Mouse (Mus musculus) liver, embryonic 13.5 days (tissue): Measurements from ENCODE around the gene Lrrc51. TPM values are rescaled to one million over a fixed set of nuclear protein-coding genes. Genes with fewer than 3 reads are reported as not detected.
A peak's percentile ranks its signal among the peaks of the same experiment; 100 is the strongest.

Experiments used
- ATAC-seq: fragments of 200-750 bp; cut with Nextera tagmentation; 2 replicates; pipeline ENCODE4 v1.8.0; 2017; ENCODE audit warnings: low read depth, mild to moderate bottlenecking, moderate number of reproducible peaks, moderate library complexity
- DNase-seq: peaks from one replicate; pipeline ENCODE4 v3.0.0; 2022
- H3K27ac ChIP-seq: fragments of 300-500 bp; sonication (generic); 2 replicates; pipeline ENCODE4 v1.5.1; 2015; ENCODE audit warnings: moderate library complexity, mild to moderate bottlenecking, inconsistent platforms
- H3K27me3 ChIP-seq: fragments of 300-500 bp; sonication (generic); 2 replicates; pipeline ENCODE4 v1.6.1; 2015; ENCODE audit warnings: mild to moderate bottlenecking, inconsistent platforms
- H3K36me3 ChIP-seq: fragments of 300-500 bp; sonication (generic); 2 replicates; pipeline ENCODE4 v1.6.1; 2015; ENCODE audit warnings: mild to moderate bottlenecking, inconsistent platforms
- H3K4me1 ChIP-seq: fragments of 300-500 bp; sonication (generic); replicated peaks from 2 replicates; pipeline ENCODE4 v1.6.1; 2015; ENCODE audit warnings: inconsistent platforms
- H3K4me2 ChIP-seq: fragments of 300-500 bp; sonication (generic); 2 replicates; pipeline ENCODE4 v1.6.1; 2015; ENCODE audit warnings: inconsistent platforms, mild to moderate bottlenecking, moderate library complexity
- H3K4me3 ChIP-seq: fragments of 300-500 bp; sonication (generic); replicated peaks from 2 replicates; pipeline ENCODE4 v1.5.1; 2015; ENCODE audit warnings: mild to moderate bottlenecking, inconsistent platforms
- H3K9ac ChIP-seq: fragments of 300-500 bp; sonication (generic); 2 replicates; pipeline ENCODE4 v1.6.1; 2015; ENCODE audit warnings: mild to moderate bottlenecking, inconsistent platforms
- H3K9me3 ChIP-seq: fragments of 300-500 bp; sonication (generic); replicated peaks from 2 replicates; pipeline ENCODE4 v1.6.1; 2016; ENCODE audit warnings: inconsistent platforms
- WGBS: fragments of 180-500 bp; shearing (Covaris S2); methylation state at CpG from one replicate; pipeline ENCODE4 v1.1.7; 2015; ENCODE audit not compliant: insufficient replicate concordance; 5-methylcytosine and 5-hydroxymethylcytosine counted together
- polyA plus RNA-seq: library from polyadenylated mRNA; unstranded; fragments of >200 nt; fragmentation: Nextera tagmentation; extraction: Ambion mirVana; gene quantifications from 2 replicates; pipeline ENCODE4 v1.2.1, GENCODE M21; 2015

The Lrrc51 gene
- polyA plus RNA-seq, 1 experiment from 2014 or later: 2.1 TPM

- no peak for ATAC-seq
- peak overlapping the region; percentile 91 for H3K9ac ChIP-seq
- DNase-seq: no peak
- H3K36me3 ChIP-seq: peaks cover 36% of the 10 kb centered on the region
- peak overlapping the region; percentile 82 for H3K4me2 ChIP-seq
- H3K9me3 ChIP-seq: no peaks in the 10 kb centered on the region
- 34% methylated on average over 8 of the region's 8 CpGs for WGBS
- peaks cover 44% of the 10 kb centered on the region for H3K4me1 ChIP-seq
- H3K4me3 ChIP-seq: peak overlapping the region; percentile 83
- H3K27ac ChIP-seq: peak overlapping the region; percentile 94
- H3K27me3 ChIP-seq: no peaks in the 10 kb centered on the region
These were observed 27.0 kb downstream of the Lrrc51 start for GRCm38 (mm10) chr7:101906696-101907095.

GRCm38 (mm10) chr7:101906287-101906681, 27.4 kb downstream of the Lrrc51 start, which contains the start of gene Tomt:
Tomt (minus strand) TSS chr7:101906359.
- Histone ChIP-seq H3K4me2 (peak within 1 kb of the TSS; percentile 84), H3K9me3 (no peaks in the 10 kb centered on the region), H3K27ac (peak within 1 kb of the TSS; percentile 94), H3K4me1 (peaks cover 44% of the 10 kb centered on the region), H3K4me3 (peak within 1 kb of the TSS; percentile 83), H3K36me3 (peaks cover 34% of the 10 kb centered on the region), H3K27me3 (no peaks in the 10 kb centered on the region), H3K9ac (peak within 1 kb of the TSS; percentile 91)
- WGBS: 6% methylated on average over 11 of the region's 11 CpGs
- ATAC-seq (no peak), DNase-seq (no peak)

- Histone ChIP-seq H3K9me3 (no peaks in the 10 kb centered on the region), H3K4me1 (peaks cover 44% of the 10 kb centered on the region), H3K36me3 (peaks cover 34% of the 10 kb centered on the region), H3K4me3 (peak within 1 kb of the TSS; percentile 83), H3K27ac (peak within 1 kb of the TSS; percentile 94), H3K9ac (peak within 1 kb of the TSS; percentile 91), H3K27me3 (no peaks in the 10 kb centered on the region), H3K4me2 (peak within 1 kb of the TSS; percentile 84)
- peak; percentile 99 for DNase-seq
- ATAC-seq: peak; percentile 95
- WGBS: under 1% methylated on average over 61 of the region's 61 CpGs
These were observed 28.0 kb downstream of the Lrrc51 start, which contains the start of gene Lamtor1 for GRCm38 (mm10) chr7:101905561-101906286. Lamtor1 (plus strand) TSS chr7:101905904.

- H3K9ac ChIP-seq: no peak overlapping the region
- H3K27ac ChIP-seq: no peak overlapping the region
- H3K4me3 ChIP-seq: no peak overlapping the region
- ATAC-seq: no peak
- peaks cover 26% of the 10 kb centered on the region for H3K4me1 ChIP-seq
- no peaks in the 10 kb centered on the region for H3K27me3 ChIP-seq
- no peaks in the 10 kb centered on the region for H3K9me3 ChIP-seq
- H3K4me2 ChIP-seq: no peak overlapping the region
- DNase-seq: no peak
- H3K36me3 ChIP-seq: peaks cover 41% of the 10 kb centered on the region
These were observed 30.8 kb downstream of the Lrrc51 start for GRCm38 (mm10) chr7:101902846-101903245.

GRCm38 (mm10) chr7:101901969-101902368, 31.7 kb downstream of the Lrrc51 start:
- Histone ChIP-seq H3K27me3 (no peaks in the 10 kb centered on the region), H3K4me2 (no peak overlapping the region), H3K27ac (no peak overlapping the region), H3K36me3 (peaks cover 41% of the 10 kb centered on the region), H3K4me3 (no peak overlapping the region), H3K9ac (no peak overlapping the region), H3K9me3 (no peaks in the 10 kb centered on the region), H3K4me1 (peaks cover 25% of the 10 kb centered on the region)
- ATAC-seq (no peak), DNase-seq (no peak)
- 83% methylated on average over 10 of the region's 10 CpGs for WGBS

GRCm38 (mm10) chr7:101900331-101901097, 33.2 kb downstream of the Lrrc51 start:
- Histone ChIP-seq H3K27ac (peak overlapping the region; percentile 34; the same call in 1 of the 2 replicates), H3K4me2 (no peak overlapping the region), H3K4me1 (peaks cover 20% of the 10 kb centered on the region), H3K27me3 (no peaks in the 10 kb centered on the region), H3K36me3 (peaks cover 41% of the 10 kb centered on the region), H3K9ac (no peak overlapping the region), H3K4me3 (no peak overlapping the region), H3K9me3 (no peaks in the 10 kb centered on the region)
- 84% methylated on average over 16 of the region's 16 CpGs for WGBS
- DNase-seq (no peak), ATAC-seq (no peak)

GRCm38 (mm10) chr7:101896104-101897066, 37.3 kb downstream of the Lrrc51 start:
- peaks cover 28% of the 10 kb centered on the region for H3K36me3 ChIP-seq
- DNase-seq: peak; percentile 98
- no peaks in the 10 kb centered on the region for H3K27me3 ChIP-seq
- ATAC-seq: peak; percentile 97
- H3K4me1 ChIP-seq: peaks cover 20% of the 10 kb centered on the region
- H3K9me3 ChIP-seq: no peaks in the 10 kb centered on the region
- H3K27ac ChIP-seq: peak overlapping the region; percentile 89
- H3K9ac ChIP-seq: peak overlapping the region; percentile 82
- WGBS: under 1% methylated on average over 57 of the region's 57 CpGs
- peak overlapping the region; percentile 83 for H3K4me2 ChIP-seq
- H3K4me3 ChIP-seq: peak overlapping the region; percentile 67

GRCm38 (mm10) chr7:101895695-101896094, 38.0 kb downstream of the Lrrc51 start:
- ATAC-seq: 0 out of 2 replicates have a peak, but pooled peaks have one; percentile 0
- peaks cover 22% of the 10 kb centered on the region for H3K36me3 ChIP-seq
- H3K27ac ChIP-seq: peak overlapping the region; percentile 61

GRCm38 (mm10) chr7:101888460-101888859, 45.2 kb downstream of the Lrrc51 start:
- WGBS: 69% methylated on average over 4 of the region's 4 CpGs
- Histone ChIP-seq H3K4me3 (no peak overlapping the region), H3K36me3 (no peaks in the 10 kb centered on the region), H3K9me3 (no peaks in the 10 kb centered on the region), H3K27ac (no peak overlapping the region), H3K9ac (no peak overlapping the region), H3K4me2 (no peak overlapping the region), H3K27me3 (no peaks in the 10 kb centered on the region), H3K4me1 (no peaks in the 10 kb centered on the region)
- ATAC-seq (no peak), DNase-seq (no peak)

More at GRCm38 (mm10) chr7:101895695-101896094, 38.0 kb downstream of the Lrrc51 start:
- Histone ChIP-seq H3K9ac (peak overlapping the region; percentile 66), H3K4me2 (peak overlapping the region; percentile 83), H3K9me3 (no peaks in the 10 kb centered on the region), H3K4me1 (peaks cover 20% of the 10 kb centered on the region), H3K27me3 (no peaks in the 10 kb centered on the region), H3K4me3 (peak overlapping the region; percentile 67)
- DNase-seq: no peak
- 39% methylated on average over 9 of the region's 9 CpGs for WGBS

- WGBS: 67% methylated on average over 6 of the region's 6 CpGs
- Histone ChIP-seq H3K9ac (no peak overlapping the region), H3K4me1 (no peaks in the 10 kb centered on the region; the same call in 1 of the 2 replicates), H3K4me3 (no peak overlapping the region), H3K4me2 (no peak overlapping the region), H3K36me3 (no peaks in the 10 kb centered on the region), H3K27me3 (no peaks in the 10 kb centered on the region), H3K27ac (no peak overlapping the region), H3K9me3 (no peaks in the 10 kb centered on the region)
- no peak for ATAC-seq
- no peak for DNase-seq
These were observed 47.4 kb downstream of the Lrrc51 start for GRCm38 (mm10) chr7:101886274-101886673.
